Mouse (Mus musculus): ENCODE data around the gene Matn3. TPM values are rescaled to one million over a fixed set of nuclear protein-coding genes. Genes with fewer than 3 reads are reported as not detected.

Gene Matn3
- total RNA-seq, 2 experiments from 2014 or later, result not detected

GRCm38 (mm10) chr12:8935349-8935748 lies 12.4 kb upstream of the Matn3 start:
- DNase-seq (ENCODE audit: low spot score in 2 of 2), result peak; percentile 52 to 55

- peak in 1 of 2 experiments; percentile 39 for DNase-seq (ENCODE audit: low spot score in 2 of 2)
These were observed 11.5 kb upstream of the Matn3 start for GRCm38 (mm10) chr12:8936210-8936609.

- DNase-seq (ENCODE audit: low spot score in 2 of 2), result no peak
These were observed 8.2 kb upstream of the Matn3 start for GRCm38 (mm10) chr12:8939490-8939889.

DNA sequence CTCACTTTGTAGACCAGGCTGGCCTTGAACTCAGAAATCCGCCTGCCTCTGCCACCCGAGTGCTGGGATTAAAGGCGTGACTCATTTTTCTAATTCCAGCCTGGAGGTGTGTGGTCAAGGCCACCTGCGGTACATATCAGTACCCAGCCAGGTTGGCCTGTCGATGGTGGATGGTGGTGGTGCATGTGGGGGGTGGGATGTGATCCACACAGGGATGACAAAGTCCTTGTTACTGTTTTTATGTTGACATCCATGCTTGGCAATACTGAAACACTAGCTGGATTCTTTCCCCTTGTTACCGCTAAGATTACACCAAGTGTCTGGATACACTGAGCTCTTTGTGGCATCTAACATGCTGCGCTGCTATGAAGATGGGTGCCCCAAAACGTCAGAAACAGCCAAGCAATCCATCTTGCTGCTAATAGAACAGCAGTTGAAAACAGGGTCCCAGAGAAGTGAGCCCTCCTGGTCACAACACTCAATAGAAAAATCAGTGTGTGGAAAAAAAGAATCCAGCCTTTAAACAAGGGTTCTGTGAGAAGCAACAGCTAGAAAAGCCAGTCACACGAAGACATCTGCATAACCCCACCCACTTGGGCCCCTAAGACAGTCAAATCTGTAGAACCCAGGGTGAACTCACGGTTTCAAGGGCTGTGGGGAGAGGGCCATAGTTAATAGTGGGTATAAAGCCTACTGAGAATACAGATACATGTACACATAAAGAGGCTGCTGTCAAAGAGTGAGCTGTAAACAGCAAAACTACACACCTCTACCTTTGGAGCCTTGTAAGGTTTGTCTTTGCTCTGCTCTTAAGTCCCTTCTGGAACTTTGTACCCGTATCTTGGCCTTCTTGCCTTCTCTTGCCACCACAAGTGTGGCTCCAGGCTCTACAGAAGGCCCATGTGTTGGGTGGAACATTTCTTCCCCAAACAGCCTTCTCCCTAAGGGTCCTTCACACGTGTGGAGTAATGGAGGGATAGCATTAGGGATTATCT lies 7.4 kb upstream of the Matn3 start:
- no peak for DNase-seq (ENCODE audit: low spot score in 2 of 2)

DNA sequence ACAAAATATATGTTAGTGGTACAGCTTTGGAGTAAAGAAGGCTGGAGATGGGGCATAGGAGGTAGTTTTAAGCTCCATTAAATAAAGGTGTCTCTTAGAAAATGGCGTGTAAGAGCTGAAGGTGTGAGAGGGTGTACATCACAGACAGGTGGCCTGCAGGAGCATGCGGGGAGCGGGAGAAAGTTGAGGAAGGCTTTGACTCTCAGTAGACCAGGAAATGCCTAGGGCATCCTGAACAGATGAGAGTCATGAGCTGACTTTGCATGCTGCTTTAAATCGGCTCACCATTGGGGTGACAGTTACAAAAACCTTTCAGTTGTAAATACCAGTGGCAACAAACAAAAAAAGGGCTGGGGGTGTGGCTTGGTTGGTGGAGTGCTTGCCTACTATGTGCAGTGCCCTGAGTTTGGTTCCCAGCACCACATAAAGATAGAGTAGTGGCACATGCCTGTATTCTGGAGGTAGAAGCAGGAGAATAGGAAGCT lies 6.6 kb upstream of the Matn3 start:
- no peak for DNase-seq (ENCODE audit: low spot score in 2 of 2)

DNA sequence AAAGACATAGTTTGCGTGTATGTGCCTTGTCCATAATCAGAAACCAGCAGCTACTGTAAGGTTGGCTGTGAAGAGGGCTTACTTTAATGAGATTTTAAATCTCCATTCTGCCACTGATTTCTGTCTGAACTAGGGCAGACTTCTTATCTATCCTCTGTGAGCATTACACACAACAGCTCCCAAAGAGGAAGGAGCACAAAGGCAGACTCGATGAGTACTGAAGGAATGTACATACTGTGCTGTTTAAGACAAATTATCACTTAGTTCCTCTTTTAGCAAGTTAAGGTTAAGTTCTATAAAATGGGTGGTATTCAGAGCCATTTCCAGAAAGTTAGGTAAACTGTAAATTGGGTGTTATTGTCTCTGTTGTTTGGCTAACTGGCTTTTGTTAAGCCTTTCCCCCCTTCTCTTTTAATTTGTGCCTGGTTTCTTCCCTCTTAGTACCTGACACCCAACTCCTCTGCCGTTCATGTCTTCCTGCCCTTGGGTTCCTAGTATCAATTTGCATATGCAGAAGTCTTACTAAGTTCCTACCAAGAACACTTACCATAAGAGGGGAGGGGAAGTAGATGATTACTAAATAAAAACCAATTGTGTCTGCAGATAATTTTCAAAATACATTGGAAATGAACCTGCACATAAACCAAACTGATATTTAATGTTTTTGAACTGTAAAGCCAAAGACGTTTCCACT lies 5.9 kb upstream of the Matn3 start:
- no peak for DNase-seq (ENCODE audit: low spot score in 2 of 2)

- DNase-seq (ENCODE audit: low spot score in 2 of 2), result no peak
These were observed 566 bp upstream of the Matn3 start for GRCm38 (mm10) chr12:8947163-8947562.

DNA sequence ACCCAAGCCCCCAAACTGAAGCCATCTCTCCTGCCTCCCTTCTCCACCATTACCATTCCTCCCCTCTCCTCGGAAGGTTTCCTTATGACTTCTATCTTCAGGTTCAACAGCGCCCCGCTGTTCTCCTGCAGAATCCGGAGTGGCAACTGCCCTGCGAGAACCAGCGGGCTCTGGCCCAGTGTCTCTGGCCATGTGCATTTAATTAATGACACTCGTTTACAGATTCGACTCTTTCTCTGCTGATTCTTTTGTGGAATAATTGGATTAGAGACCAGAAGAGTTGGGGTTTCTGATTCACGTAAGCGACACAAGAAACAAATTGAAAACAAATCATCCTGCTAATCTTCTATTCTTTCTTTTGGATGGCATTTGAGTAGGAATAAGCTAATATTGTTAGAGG lies 5.4 kb downstream of the Matn3 start:
- DNase-seq (ENCODE audit: low spot score in 2 of 2), result no peak

GRCm38 (mm10) chr12:8954161-8954561 lies 6.4 kb downstream of the Matn3 start:
- no peak for DNase-seq (ENCODE audit: low spot score in 2 of 2)

DNA sequence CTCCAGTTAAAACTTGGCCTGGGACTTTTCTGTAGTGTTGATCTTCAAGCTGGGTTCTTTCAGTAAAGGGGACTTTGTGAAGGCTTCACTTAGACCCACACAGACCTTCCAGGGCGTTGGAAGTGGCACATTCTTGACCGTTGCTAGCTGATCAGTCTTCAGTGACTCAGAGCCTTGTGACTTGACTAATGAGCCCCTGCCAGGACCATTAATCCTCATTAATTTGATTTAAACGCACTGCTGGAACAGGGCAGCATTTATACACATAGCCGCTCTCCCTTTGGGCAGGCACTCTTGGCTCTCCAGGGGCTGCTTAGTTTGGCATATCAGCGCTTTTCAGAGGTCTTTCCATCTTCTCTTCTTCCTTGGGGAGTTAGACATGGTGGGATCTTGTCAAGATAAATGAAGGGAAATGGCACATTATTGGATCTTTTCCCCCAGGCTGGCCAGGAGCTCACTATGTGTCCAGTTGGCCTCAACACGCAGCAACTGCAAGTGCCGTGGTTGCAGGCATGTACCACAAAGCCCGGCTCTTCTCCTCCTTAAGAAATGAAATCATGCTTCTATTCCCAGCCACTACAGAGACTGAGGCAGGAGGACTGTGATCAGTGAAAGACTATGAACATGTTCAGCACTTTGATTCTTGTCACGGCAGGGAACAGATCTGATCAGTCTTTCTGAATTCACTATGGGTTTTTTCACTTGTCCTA lies 14.0 kb downstream of the Matn3 start:
- DNase-seq (ENCODE audit: low spot score in 2 of 2), result no peak

GRCm38 (mm10) chr12:8969828-8970227 lies 22.1 kb downstream of the Matn3 start:
- DNase-seq (ENCODE audit: low spot score in 2 of 2), result no peak

DNA sequence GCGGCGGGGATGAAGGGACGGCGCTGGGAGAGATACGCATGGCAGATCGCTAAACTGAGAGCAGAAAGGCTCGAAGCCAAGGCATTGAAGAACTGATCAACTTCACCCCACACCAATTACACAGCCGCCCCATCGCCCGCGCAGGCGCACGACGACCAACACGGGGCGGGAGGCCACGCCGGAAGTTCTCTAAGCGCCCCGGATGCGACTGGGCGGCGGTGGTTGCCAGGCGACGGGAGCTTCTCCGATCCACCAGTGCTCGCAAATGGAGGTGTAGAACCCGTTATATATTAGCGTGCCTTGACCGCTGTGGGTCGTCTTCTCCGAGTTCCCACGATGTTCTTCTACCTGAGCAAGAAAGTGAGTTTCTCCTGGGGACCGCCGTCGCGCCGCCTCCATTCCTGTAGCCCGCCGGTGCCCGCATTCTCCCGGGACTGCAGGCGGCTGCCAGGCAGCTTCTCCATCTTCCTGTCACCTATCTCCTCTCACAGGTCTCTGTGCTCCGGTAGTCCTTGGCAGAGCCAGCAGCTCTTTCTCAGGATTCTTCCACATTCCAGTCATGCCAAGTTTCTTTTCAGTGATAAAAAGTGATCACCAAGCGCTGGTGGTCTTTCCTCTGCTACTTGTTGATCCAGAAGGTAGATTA lies 26.2 kb downstream of the Matn3 start, which contains the start of gene Wdr35:
TSS of gene Wdr35 (plus strand) at position 73 of the 646 bp plus-strand sequence.
- peak; percentile 86 to 87 for DNase-seq (ENCODE audit: low spot score in 2 of 2)

DNA sequence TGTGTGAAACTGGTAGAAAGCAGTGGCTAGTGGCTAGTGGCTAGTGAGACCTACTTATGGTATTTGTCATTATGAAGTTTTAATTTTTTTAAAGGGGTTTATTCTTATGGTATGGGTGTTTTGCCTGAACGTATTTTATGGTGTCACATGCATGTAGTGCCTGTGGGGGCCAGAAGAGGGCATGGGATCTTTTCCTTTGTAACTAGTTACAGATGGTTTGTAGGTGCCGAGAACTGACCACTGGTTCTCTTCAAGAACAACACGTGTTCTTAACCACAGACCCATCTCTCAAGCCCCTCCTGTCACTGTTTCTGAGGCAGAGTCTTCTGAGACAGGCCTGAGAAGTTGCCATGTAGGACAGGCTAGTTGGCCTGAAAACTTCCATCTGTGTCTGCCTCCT lies 27.3 kb downstream of the Matn3 start:
- DNase-seq (ENCODE audit: low spot score in 2 of 2), result no peak

GRCm38 (mm10) chr12:8993231-8993630 lies 45.5 kb downstream of the Matn3 start:
- no peak for DNase-seq (ENCODE audit: low spot score in 2 of 2)

DNA sequence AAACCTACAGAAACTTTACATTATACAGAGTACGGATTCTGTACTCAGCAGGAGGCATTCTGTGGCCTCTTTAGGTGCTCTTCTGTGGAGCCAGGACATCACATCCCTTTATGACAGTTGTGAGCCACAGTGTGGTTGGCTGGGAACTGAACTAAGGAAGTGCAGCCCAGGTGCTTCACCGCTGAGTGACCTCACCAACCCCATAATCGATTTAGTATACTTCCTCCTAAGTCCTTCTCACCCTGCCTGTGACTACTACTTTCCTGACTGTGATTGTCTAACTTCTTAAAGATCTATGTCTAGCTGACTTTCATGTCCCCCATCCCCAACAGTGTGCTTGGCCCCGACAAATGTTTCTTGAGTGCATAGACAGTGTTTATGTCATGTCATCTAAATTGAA lies 50.6 kb downstream of the Matn3 start:
- no peak for DNase-seq (ENCODE audit: low spot score in 2 of 2)

DNA sequence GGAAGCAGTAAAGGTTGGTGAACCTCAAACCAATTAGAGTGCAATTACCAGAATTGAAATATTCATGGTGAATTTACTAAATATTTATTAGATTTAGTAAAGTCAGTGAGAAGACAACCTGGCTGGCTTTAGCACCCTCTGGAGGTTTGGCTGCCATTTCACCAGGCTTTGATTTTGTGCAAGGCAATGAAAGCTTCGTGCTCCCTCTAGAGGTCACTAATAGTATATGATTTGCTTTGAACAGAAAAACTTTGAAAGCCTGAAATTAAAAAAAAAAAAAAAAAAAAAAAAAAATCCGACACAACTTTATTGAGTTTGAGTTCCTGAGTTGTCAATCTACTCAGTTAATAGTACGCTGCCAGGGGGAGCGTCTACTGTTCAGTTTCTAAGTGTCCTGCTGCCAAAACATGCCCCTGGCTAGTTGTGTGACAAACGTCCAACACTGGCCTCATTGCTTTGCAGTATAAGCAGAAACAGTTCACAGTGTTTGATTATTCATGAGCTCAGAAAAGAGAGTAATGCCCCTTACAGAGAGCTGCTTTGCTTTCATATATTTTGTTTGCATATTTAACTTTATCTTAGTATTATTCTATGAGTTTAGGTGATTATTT lies 54.4 kb downstream of the Matn3 start:
- peak in 1 of 2 experiments; percentile 25 for DNase-seq (ENCODE audit: low spot score in 2 of 2)

DNA sequence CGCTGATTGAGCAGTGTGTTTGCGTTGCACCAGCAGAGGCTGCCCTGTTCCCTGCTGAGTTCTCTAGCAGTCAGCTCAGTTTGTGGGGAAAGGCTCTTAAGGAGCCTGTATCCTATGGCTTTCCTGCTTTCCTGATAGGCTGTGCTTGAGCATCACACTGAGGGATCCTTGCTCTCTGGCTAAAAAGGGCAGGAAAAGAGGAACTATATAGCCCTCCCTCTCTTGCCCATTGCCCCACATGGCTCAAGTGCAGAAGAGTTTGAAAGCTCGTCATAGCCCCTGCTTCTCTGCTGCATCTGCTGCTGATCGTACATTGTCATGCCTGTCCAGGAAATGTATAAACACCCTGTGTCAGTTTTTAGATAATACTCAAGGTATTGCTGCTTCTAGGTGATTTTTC lies 59.4 kb downstream of the Matn3 start:
- DNase-seq (ENCODE audit: low spot score in 2 of 2), result no peak

DNA sequence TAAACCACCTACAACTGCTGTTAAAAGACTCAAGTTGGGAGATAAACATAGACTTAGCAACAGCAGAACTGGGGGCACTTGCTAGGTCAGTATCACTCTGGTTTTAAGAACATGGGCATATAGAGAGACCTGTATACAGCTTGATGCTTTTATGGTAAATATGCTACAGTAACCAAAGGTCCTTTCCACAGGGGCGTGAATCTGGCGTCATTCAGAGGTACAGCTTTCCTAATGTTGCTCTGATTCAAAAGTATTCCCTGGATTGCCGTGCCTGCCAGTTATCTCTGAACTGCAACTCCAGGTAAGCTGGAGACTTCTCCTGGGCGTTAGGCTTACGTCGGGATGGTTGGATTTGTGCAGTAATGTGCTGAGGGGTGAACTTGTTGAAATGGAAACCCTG lies 60.1 kb downstream of the Matn3 start:
- DNase-seq (ENCODE audit: low spot score in 2 of 2), result no peak

- no peak for DNase-seq (ENCODE audit: low spot score in 2 of 2)
These were observed 62.6 kb downstream of the Matn3 start for GRCm38 (mm10) chr12:9010311-9010710.

- no peak for DNase-seq (ENCODE audit: low spot score in 2 of 2)
These were observed 68.6 kb downstream of the Matn3 start for GRCm38 (mm10) chr12:9016376-9016775.
